Comparison of ENCODE assay signal across 7 mouse cellular contexts in genomic region chr6:87532953-87533710, GRCm38 (mm10). TPM values are rescaled to one million over a fixed set of nuclear protein-coding genes. Genes with fewer than 3 reads are reported as not detected.
DNase-seq lines count a peak whose midpoint lies in the region; ATAC-seq and TF ChIP-seq lines count a peak whose summit lies in the region.

Arhgap25 (minus strand) TSS chr6:87533259.

- H3K9ac ChIP-seq in heart, postnatal 0 days (replicated peaks; ENCODE audit: low read depth, low read length): no peak within 1 kb of the TSS
- H3K9ac ChIP-seq in lung, embryonic 16.5 days (ENCODE audit: low read length): 0 out of 2 replicates have a peak within 1 kb of the TSS, but pooled peaks have one; percentile 17

- no peak within 1 kb of the TSS; the same call in 1 of the 2 replicates for H3K27ac ChIP-seq in heart, postnatal 0 days (ENCODE audit: low read depth)
- no peak within 1 kb of the TSS for H3K27ac ChIP-seq in lung, embryonic 16.5 days (ENCODE audit: low read length)

- peak within 1 kb of the TSS; percentile 18; the same call in 1 of the 2 replicates for H3K4me3 ChIP-seq in heart, postnatal 0 days (ENCODE audit: low read depth, low read length)
- no peak within 1 kb of the TSS for H3K4me3 ChIP-seq in lung, embryonic 16.5 days (ENCODE audit: low read length)

- H3K27me3 ChIP-seq in heart, postnatal 0 days (ENCODE audit: control insufficient read depth, insufficient read depth, low read length): 0 out of 2 replicates have a peak, but pooled peaks cover 4% of the 10 kb centered on the region
- no peaks in the 10 kb centered on the region for H3K27me3 ChIP-seq in lung, embryonic 16.5 days (ENCODE audit: control insufficient read depth, insufficient read depth, low read depth, low read length)

- no peak for ATAC-seq in heart, postnatal 0 days (ENCODE audit: insufficient read depth, low read depth)
- ATAC-seq in lung, embryonic 16.5 days (ENCODE audit: low read depth): no peak

- no peaks in the 10 kb centered on the region for H3K9me3 ChIP-seq in heart, postnatal 0 days (replicated peaks; ENCODE audit: control insufficient read depth, low read length)
- H3K9me3 ChIP-seq in lung, embryonic 16.5 days (ENCODE audit: control insufficient read depth, low read length): no peaks in the 10 kb centered on the region

- no peaks in the 10 kb centered on the region for H3K36me3 ChIP-seq in heart, postnatal 0 days (replicated peaks; ENCODE audit: control insufficient read depth, insufficient read depth, low read length)
- no peaks in the 10 kb centered on the region for H3K36me3 ChIP-seq in lung, embryonic 16.5 days (ENCODE audit: control insufficient read depth, insufficient read depth, low read length)

- H3K4me2 ChIP-seq in heart, postnatal 0 days (ENCODE audit: low read depth, low read length): peak within 1 kb of the TSS; percentile 17; the same call in 1 of the 2 replicates
- no peak within 1 kb of the TSS for H3K4me2 ChIP-seq in lung, embryonic 16.5 days (ENCODE audit: low read depth, low read length)

- H3K4me1 ChIP-seq in heart, postnatal 0 days (ENCODE audit: control insufficient read depth, insufficient read depth): no peaks in the 10 kb centered on the region
- H3K4me1 ChIP-seq in lung, embryonic 16.5 days (replicated peaks; ENCODE audit: control insufficient read depth, insufficient read depth, low read length): peaks cover 2% of the 10 kb centered on the region; the same call in 1 of the 2 replicates

- no peak for TF ChIP-seq EP300 in heart, postnatal 0 days (IDR thresholded peaks at IDR 0.05; ENCODE audit: low read depth)

- WGBS in heart, postnatal 0 days: 53% methylated on average over 14 of the region's 14 CpGs
- WGBS in lung, embryonic 16.5 days: 39% methylated on average over 14 of the region's 14 CpGs

- DNase-seq in right cerebral cortex, adult 18-20 months: peak; percentile 50
- DNase-seq in right cerebral cortex, postnatal 36 days (ENCODE audit: low spot score in 2 of 2): no peak
- no peak for DNase-seq in heart, postnatal 0 days (ENCODE audit: low spot score)
- peak; percentile 52 to 67 for DNase-seq in thymus, adult 18-20 months
- DNase-seq in kidney, adult 8-10 months: no peak
- DNase-seq in adrenal gland, adult 18-20 months (ENCODE audit: low spot score in 2 of 2): no peak

- TF ChIP-seq CTCF in heart, postnatal 0 days (IDR thresholded peaks at IDR 0.05; ENCODE audit: low read depth): no peak

RNA-seq across cellular contexts. Expression of gene Arhgap25, which starts in this region (rescaled TPM):
- total RNA-seq in heart, postnatal 0 days (2014; rRNA removed; ENCODE audit: low replicate concordance): 1.6 and 3.2 TPM in 2 replicates
- 3.2 TPM in 2 replicates for polyA plus RNA-seq in heart, postnatal 0 days (2015; fragmentation: Nextera tagmentation; extraction: Ambion mirVana)
- 8.9 and 9.4 TPM in 2 replicates for polyA plus RNA-seq in lung, embryonic 16.5 days (2015; fragmentation: Nextera tagmentation; extraction: Ambion mirVana)
- 1 to 10 TPM; 2.9 to 5.0 TPM for total RNA-seq in adrenal gland, adult 18-20 months (2021)

Comparison
In these comparisons a context has a peak if more than half of its experiments do, and no peak if none do; other contexts are left out.
1. DNase-seq: peak in right cerebral cortex, adult 18-20 months (single experiment) and thymus, adult 18-20 months (2 of 2); none in right cerebral cortex, postnatal 36 days (0 of 2), heart, postnatal 0 days (single experiment), kidney, adult 8-10 months (0 of 2) and adrenal gland, adult 18-20 months (0 of 2).